Mouse (Mus musculus) thymus, postnatal 36 days (tissue): ENCODE data around the gene 9230102O04Rik.

Experiments
- DNase-seq, 2 experiments: peaks; one replicate each; pipeline ENCODE4 v3.0.0; 2022; ENCODE audit warnings: mixed read lengths in 2 of 2

Gene 9230102O04Rik

DNA sequence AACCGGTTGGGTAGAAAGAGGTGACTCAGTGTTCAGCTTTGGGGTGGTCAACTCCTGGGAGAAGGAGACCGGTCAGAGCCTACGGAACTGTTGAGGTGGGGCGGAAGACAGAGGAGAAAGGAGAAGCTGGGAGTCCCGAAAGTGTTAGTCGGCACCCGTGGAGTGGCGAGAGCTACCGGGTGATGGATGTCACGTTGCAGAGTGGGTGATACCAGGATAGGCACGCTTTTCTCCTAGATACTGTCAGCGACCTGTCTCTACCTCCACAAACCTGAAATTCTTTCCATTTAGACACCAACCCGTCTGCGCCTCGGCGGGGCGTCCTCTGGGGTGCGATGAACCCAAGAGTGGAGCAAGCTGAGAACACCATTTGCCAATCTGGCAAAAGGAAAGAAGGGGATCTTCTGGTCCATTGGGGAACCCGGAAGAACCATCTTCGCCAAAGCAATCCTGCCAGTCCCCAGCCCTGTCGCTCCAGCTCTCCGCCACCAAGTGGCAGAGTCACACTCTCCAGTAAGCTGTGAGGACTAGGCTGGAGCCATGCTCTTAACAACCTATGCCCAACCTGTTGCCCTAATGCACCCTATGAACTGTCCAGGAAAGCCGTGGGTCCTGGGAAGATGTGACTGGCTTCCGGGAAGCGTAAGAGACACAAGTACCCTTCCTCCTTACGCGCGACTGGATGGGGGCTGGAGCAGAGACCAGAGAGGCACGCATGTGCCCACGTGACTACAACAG lies at the start of gene 9230102O04Rik:
Gene 9230102O04Rik, minus strand, starts transcription at position 628 of the 738 bp plus-strand sequence.
- DNase-seq, result peak; percentile 61 to 65

DNA sequence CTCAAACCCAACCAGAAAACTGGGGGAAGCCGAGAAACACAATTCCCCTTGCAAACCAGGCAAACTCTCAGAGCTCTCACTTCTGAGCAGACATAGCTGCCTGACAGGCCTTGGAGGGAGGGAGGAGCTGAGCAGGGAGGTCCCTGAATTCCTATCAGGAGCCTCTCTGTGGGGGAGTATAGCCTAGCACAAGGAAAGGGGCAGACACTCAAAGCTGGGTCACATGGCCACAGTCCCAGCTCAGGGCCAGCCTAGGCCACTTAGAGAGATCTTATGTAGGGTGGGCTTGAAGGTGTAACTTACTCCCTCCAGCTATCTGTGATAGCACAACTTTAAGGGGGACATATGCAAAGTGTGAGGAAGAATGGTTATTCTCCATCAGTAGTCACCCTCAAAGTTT lies 46.6 kb upstream of the 9230102O04Rik start:
- DNase-seq, result no peak

DNA sequence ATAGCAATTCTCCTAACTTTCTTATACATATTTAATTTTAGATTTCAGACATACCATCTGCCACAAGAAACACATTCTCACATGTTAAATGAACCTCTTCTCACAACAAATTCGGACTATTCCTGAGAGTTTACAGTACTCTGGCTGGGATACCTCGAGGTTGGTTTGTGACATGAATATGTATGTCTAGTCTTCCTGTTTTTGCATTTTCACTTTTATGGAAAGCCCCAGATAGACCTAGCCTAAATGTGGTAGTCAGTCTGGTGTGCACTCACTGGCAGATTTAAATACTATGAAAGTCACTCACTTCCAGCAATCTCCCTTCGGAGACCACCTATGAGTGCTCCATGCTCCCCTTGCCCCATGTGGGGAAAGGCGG lies 37.6 kb upstream of the 9230102O04Rik start:
- no peak for DNase-seq

DNA sequence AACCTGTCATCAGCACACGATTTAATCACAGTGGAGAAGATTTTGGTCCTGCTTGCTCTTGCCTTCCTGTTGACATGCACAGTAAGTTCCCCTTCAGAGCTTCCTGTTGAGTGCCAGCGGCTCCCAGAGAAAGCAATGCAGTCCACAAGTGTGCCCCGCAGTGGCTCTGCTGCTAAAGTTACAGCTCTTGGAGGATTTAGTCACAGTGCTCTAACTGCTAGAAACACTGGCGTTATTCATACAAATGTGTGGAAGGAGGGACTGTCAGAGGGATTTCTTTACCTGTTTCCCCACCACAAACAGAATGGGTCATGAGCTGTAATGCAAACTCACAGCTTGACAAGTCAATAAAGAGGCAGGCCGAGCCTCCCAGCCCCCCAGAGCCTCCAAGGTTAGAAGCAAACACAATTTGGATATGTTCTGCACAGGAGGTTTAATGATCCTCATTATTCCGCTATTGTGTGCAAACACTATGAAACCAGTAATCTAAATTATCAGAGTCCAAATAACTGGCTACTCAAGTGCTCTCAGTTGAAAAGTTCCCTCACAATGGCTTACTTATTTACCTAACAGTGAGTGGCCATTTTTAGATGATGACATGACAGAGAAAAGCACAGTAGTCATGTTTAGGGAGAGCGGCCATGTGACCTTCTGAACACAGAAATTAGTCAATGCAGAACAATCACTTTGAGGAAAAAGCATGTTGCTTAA lies 37.0 kb upstream of the 9230102O04Rik start:
- DNase-seq, result no peak

DNA sequence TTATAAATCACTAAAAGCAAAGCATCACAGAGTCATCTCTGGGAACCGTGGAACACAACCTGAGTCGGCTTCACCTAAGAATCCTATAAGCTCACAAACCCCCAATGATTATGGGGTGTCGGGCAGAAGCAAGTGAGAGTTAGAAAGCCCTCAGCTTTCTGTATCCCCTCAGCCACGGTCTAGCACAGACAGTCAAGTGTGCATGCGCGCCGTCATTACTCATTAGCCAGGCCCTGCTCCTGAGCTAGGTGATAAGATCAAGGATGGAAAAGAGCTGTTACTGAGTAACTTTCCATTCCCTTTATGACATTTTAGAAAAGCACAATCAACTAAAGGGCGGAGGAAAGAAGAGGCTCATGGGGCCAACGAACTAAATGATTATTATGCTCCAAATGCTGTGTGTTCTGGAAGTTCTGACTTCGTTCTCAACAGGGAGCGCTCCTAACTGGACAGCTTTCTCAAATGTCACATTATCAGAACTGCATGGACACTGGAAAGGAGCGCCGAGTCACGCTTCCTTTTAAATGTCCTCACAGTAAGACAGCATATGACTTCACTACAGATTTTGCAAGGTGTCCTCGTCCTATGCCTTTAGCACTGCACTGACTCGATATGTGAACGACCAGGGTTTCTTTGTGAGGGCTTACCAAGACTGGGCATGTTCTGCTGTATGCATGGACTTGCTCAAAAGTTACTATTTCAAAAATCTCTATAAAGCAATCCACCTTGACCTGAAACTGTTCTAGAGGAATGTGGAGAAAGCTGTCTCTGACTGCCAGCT lies 29.5 kb upstream of the 9230102O04Rik start:
- no peak for DNase-seq

DNA sequence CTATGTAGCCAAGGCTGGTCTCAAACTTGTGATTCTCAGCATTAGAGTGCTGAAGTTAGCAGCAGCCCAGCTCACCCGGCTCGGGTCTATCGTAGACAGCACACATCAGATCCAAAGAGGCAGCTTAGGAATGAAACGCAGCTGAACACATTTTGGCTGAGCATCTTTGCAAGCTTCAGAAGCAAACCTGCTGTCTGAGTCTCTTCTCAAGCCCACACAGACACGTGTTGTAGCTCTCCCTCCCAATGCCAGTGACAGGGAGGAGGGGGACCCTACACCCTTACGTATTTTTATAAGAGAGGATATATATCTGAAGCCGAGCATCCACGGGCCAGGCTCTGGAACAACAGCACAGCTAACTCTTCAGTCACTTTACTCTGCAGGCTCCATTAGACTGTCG lies 28.3 kb upstream of the 9230102O04Rik start:
- DNase-seq, result no peak

DNA sequence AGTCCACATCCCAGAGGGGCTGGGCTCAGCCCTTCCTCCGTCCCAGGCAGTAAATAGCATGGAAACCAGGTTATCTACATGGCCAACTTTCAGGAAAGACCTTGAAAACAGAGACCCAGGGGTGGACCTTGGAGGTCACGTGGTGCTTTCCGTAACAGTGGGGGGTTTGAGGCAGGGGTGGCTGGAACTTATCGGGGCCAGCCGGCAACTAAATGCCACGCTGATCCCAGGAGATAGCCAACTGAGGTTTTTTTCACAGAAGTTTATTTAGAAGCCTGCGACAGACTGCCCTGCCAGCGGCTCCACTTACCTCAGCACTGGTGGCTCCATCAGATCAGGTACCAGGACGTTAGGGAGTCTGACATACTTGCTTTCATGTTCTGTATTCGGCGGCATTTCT lies 16.7 kb upstream of the 9230102O04Rik start:
- no peak for DNase-seq

DNA sequence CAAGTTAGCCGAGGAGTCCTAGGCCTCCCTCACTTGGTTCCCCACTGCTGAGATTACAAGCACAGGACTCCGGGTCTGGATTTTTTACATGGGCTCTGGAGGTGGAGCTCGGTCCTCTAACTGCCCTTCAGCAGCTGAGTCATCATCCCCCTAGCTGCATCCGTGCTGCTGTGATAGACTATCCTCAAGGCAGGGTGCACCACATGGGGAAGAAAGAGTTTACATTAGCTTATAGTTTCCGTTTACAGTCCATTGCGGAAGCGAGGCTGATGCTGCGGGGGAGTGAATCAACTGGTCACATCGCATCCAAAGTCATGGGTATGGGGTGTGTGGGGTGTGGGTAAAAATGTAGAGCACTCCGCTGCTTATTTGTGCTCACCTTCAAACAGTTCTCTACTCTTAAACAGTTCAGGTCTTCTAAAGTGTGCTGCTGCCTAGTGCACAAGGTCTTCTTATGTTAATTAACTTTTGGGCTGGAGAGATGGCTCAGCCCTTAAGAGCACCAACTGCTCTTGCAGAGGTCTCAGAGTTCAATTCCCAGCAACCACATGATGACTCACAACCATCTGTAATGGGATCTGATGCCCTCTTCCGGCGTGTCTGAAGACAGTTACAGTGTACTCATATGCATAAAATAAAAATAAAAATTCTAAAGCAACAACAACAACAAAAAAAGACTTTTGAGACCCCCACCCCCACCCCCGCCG lies 14.7 kb upstream of the 9230102O04Rik start:
- DNase-seq, result no peak

DNA sequence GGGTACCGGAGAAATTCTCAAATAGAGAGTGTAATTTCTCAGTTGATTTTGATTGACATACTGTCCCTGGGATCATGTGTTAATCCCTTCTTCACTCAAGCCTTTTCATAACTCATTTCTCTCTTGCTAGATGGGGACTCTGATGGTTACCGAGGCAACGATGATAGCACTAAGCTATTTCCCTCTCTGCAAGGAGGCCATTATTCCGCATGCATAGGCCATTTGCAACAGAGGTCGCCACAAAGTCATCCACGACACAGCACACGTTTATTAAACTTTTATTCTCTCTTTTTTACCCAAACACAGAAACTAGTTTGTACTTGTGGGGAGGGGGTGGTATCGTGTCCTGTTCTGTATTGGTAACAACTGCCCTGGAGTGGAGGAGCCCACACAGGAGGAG lies 8.5 kb upstream of the 9230102O04Rik start:
- DNase-seq, result no peak

DNA sequence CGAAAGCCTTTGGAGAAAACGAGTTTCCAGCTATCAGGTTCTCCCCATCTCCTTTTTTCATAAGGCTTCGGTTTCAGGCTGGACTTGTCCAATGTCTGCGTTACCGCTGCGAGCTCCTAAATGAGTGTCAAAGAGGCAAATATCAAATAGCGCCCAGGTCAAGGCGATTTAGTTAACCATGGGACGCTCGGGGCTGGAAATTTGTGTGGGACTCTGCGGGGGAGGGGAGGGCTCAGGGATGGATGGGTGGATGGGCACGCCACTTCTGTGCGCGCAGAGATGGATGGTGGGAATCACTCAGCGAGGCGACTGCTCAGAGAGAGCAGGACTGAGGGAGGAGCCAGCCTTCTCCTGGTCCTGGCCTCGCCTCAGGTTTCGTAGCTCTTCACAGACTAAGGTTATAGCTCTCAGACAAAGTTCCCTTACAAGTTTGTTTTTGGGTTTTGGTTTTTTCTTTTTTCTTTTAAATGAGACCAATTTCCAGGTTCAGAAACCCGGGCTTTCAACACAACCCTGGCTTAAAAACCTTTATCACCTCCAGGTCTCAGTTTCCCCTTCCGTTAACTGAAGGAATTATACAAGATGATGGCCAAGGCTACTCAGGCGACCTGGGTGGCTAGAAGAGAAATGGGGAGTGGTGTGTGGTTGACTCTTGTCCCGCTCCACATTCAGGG lies 6.9 kb upstream of the 9230102O04Rik start:
- DNase-seq, result no peak

DNA sequence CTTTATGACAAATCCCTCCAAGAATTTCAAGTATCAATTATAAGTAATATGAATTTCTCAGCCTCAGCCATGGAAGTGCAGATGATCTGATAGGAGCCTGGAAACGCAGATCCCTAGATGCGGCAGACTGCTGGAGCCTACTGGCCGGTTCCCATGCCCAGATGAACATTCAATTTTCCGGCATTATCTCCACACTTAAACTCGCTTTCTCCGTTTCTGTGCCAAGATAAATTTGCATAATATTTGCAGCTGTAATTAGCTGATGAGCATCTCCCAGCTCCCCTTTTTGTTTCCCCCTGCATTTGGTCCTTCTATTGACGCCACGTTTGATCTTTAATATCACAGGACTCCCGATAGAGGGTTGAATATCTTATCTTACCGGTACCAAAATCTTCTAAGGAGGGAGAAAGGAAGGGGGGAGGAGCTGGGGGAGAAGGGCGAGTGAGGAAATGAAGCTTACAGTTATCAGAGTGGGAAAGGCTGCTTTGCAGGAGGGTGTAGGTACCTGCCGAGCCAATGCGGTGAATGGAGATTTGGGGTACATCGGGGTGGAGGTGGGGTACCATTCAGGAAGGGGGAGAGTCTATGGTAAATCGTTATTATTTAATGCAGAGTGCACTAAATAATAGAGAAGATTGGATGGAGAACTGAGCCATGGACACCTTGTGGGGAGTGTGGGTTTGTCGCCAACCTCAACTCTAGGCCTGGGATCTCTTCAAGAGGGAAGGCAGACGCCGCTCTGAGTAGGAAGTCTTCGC lies 5.7 kb upstream of the 9230102O04Rik start:
- DNase-seq, result no peak

DNA sequence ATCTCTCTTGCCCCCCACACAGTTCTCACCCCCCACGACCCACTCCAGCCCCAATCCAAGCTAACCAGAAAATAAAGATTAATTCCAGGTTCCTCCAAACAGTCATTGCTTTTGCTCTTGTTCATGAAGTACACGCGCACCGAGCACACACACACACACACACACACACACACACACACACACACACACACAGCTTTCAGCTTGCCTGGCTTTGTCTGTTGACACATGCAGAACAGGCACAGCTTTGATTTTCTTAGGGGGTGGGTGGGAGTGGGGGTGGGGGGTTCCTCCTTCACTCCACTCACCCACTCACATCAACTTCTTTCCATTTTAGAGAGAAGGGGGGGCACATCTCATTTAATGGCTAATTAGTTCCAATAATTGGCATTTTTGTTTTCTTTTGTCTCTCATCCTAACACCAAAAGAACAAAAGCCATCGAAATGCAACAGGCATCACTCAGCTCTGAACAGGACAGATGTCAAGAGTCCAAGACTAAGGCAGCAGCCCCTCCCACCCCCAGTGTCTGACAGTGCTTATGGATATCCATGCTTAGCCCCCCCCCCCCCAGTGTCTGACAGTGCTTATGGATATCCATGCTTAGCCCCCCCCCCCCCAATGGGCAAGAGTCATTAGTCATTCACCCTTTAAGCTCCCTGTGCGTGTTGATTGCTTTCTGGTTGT lies 4.1 kb upstream of the 9230102O04Rik start:
- no peak for DNase-seq

DNA sequence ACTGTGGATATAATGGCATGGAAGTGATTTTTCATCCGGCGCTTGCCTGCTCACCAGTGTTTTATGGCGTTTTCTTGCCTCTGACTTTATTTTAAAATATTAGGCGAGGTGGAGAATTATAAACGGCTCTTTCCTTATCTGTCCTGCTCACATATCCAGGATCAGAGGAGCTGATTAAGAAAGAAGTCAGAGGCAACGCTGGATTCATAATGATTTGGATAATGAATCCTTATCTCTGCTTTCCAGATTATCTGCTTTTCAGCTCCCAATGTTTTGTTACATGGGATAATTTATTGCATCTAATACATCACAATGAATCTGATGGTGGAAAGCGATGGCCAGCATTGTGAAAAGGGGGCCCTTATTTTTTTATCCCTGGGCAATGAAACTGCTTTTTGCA lies 3.2 kb upstream of the 9230102O04Rik start:
- DNase-seq, result no peak

DNA sequence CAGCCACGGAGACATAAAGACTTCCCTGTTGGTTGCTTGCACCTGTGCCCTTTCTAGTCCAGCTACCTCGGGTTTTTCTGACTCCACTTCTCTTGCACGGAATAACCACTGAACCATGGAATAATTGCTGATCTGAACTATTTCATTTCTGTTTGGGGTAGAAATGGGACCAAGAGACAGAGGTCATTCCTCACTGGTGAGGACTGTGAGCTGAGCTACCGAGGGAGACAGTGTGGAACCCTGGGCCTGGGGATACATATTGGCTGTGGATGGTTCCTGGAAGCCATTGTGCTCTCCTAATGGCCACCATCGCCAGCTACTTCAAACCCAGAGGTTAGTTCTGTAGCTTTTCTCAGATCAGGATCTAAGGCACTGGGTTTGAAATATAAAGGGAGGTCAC lies 1.6 kb upstream of the 9230102O04Rik start:
- DNase-seq, result no peak

DNA sequence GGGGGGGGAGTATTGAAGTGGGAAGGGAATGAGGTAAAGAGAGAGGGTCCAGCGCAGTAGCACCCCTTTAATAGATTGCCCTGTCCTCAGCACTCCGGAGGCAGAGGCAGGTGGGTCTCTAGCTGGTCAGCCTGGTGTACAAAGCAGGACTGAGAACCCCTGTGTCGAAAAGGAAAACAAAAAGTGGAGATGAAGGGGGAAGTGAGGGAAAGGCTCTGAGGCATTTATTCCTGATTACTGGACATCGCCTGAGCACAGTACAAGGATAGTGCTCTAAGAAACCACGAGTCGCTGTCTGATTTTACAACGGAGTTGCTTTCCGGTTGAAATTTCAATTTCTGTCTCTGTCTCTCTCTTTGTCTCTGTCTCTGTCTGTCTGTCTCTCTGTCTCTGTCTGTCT lies 911 bp upstream of the 9230102O04Rik start:
- no peak for DNase-seq

DNA sequence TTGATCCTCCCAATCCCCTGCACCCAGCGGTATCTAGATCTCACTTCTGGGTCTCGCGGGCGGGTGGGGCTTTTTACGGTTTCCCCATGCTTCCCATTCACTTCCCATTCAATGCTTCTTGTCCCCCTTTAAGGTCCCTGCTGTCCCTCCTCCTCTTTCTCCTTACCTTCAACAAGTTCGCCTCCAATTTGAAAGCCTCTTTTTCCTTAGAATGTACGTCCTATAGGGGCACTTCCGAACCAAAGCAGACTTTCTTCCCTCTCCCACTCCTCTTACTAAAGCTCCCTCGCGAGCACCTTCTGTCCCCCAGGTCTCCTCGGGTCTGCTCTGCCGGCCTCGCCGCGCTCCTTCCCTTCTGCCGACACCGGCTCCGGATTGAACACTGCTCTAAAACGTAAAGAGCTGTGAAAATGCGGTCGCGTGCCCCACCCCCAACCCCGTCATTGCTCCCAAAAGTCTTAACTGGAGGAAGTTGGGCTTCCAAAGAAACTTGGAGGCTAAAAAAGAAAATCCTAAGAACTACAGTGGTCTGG lies 377 bp upstream of the 9230102O04Rik start, which contains the start of gene Gata3:
Gene Gata3, minus strand, starts transcription at position 384 of the 533 bp plus-strand sequence.
- DNase-seq, result peak; percentile 32 to 43

DNA sequence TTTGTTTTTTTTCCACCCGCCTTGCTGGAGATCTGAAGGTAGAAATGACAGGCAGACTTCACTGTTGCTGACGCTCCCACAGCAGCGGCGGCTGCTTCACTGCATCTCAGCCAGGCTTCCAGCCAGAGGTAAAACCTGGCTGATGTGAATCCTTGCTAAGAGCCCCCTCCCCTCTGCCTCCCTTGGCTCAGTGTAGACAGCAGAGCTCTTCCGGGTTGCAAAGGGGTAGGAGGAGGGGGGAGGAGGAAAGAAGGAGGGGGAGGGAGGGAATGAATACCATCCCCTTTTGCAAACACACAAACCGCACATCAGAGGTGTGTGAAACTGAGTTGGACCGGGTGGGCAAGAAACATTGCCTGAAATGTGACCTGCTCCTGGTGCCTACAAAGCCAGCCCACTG lies 1.7 kb downstream of the 9230102O04Rik start:
- no peak for DNase-seq

DNA sequence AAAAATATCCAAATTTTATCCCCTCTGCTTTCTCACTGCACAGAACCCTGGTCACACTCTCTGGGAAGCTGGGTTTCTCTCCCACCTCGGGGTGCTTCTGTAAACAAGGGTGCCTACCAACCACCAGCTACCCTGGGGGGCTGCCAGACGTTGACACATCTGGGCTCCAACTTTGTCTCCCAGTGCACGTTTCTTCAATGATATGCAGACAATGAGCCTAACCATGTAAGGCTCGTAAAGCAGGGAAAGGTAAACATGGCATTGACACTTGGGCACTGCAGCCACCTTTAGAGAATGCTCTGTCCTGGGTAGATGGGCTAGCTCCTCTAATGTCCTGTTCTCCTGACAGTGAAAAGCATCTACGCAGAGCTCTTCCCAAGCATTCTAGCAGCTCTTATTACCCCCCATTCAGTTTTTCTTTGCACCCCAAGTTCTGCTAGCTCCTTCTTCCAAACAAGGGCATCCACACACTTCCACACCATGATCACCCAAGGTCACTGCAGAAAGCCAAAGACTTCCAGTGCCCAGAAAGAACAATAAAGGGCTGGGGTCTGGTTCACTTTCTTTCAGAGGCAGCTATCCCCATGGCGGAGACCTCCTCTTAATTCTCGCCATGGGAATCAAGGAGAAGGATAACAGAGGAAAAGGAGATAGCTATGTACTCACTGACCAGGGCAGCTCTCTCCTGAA lies 2.3 kb downstream of the 9230102O04Rik start:
- no peak for DNase-seq

DNA sequence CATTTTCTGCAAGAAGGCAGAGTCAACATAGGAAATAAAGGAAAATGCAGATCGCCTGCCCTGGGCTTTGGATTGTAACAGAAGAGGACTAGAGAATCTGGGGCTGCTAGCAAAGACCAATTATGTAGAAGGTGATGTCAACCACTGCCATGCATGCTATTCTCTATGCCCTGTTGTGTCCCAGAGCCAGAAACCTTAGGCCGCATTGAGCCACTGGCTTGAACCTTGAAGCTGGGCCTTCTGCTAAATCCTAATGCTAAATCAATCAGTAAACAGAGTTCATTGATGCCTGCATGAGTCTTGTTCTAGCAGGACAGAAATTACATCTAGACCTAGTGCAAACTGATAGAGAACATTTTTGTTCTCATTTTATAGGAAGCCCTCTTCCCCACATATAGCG lies 3.3 kb downstream of the 9230102O04Rik start:
- no peak for DNase-seq

DNA sequence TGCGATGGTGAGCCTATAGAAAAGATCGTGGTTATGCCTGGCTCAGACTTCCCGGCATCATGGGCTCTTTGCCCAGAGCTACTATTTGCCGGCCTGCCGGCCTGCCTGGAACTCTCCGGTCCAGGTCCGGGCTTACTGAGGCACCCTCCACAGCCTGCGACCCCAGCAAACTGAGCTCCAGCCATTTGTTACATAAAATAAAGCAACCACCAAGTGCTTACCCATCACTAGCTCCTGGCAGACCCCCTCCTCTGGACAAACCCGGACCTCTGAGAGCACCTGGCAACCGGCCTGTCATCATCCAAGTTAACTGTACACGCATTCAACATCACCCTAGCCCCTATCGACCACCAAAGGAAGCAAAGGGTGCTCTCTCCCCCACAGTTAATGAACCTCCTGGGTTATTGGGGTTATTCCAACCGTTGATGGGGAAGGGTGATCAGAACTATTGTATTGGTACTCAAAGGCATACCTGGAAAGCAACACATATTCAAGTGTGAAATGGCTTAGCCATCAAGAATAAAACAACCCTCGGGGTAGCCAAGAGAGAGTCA lies 4.0 kb downstream of the 9230102O04Rik start:
- DNase-seq, result no peak
